Mouse (Mus musculus) myocyte (in vitro differentiated cells): ENCODE measurements around the gene Sqor.

Experiments
- CEBPB ChIP-seq: IDR thresholded peaks from 2 replicates; pipeline ENCODE4 v1.6.1; 2011; ENCODE audit warnings: mild to moderate bottlenecking, moderate library complexity; ENCODE audit not compliant: poor library complexity, insufficient read depth, severe bottlenecking
- E2F4 ChIP-seq: IDR thresholded peaks from one replicate; pipeline ENCODE4 v1.6.1; 2011; ENCODE audit warnings: mild to moderate bottlenecking, control low read depth, moderate library complexity; ENCODE audit not compliant: insufficient read depth
- MAX ChIP-seq: IDR thresholded peaks from one replicate; pipeline ENCODE4 v1.6.1; 2011; ENCODE audit warnings: low read depth, mild to moderate bottlenecking, control low read depth
- MYOD1 ChIP-seq, 3 experiments: IDR thresholded peaks; one replicate each; pipeline ENCODE4 v1.6.1; 2011; ENCODE audit warnings: control low read depth in 2 of 3, low read depth in 2 of 3, mild to moderate bottlenecking in 2 of 3, moderate library complexity in 1 of 3; ENCODE audit not compliant: insufficient read length in 2 of 3, control insufficient read depth in 1 of 3
- MYOG ChIP-seq, 3 experiments: IDR thresholded peaks; one replicate each; pipeline ENCODE4 v1.6.1; 2011; ENCODE audit warnings: control low read depth in 2 of 3, low read depth in 2 of 3, mild to moderate bottlenecking in 2 of 3; ENCODE audit not compliant: insufficient read length in 2 of 3, control insufficient read depth in 1 of 3, insufficient read depth in 1 of 3
- POLR2A ChIP-seq: IDR thresholded peaks from one replicate; pipeline ENCODE4 v1.6.1; 2011; ENCODE audit warnings: low read depth, mild to moderate bottlenecking, control low read depth, moderate library complexity; ENCODE audit not compliant: insufficient read length
- TCF12 ChIP-seq: IDR thresholded peaks from one replicate; pipeline ENCODE4 v1.6.1; 2011; ENCODE audit warnings: mild to moderate bottlenecking, control low read depth; ENCODE audit not compliant: poor library complexity, insufficient read depth, severe bottlenecking
- TCF3 ChIP-seq: IDR thresholded peaks from one replicate; pipeline ENCODE4 v1.6.1; 2011; ENCODE audit warnings: low read depth, control low read depth; ENCODE audit not compliant: insufficient read length
- USF1 ChIP-seq: IDR thresholded peaks from one replicate; pipeline ENCODE4 v1.6.1; 2011; ENCODE audit warnings: low read depth, mild to moderate bottlenecking, control low read depth, moderate library complexity

DNA sequence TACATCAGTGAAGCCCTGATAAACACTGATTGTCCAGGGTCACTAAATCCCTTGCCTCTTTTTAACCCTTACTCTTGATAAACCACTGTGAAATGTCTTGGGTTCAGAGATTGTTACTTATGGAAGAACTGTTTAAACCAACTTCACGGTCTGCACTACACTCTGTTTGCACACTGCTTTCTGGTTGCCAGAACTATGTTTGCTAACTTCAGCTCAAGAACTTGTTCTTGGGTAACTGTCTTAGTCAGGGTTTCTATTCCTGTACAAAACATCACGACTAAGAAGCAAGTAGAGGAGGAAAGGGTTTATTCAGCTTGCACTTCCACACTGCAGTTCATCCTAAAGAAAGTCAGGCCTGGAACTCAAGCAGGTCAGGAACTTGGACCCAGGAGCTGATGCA lies 56.2 kb downstream of the Sqor start:
- TF ChIP-seq MYOG (IDR thresholded peaks at IDR 0.05; ENCODE audit: control insufficient read depth in 1 of 3, insufficient read depth in 1 of 3, insufficient read length in 2 of 3, low read depth in 2 of 3): no peak
- no peak for TF ChIP-seq POLR2A
- TF ChIP-seq TCF3: no peak
- TF ChIP-seq MAX: no peak
- TF ChIP-seq TCF12: no peak
- TF ChIP-seq USF1: no peak
- no peak for TF ChIP-seq CEBPB
- no peak for TF ChIP-seq MYOD1 (IDR thresholded peaks at IDR 0.05; ENCODE audit: control insufficient read depth in 1 of 3, insufficient read length in 2 of 3, low read depth in 2 of 3)
- no peak for TF ChIP-seq E2F4
